Mouse (Mus musculus): ENCODE results near the gene Irs4.

GRCm38 (mm10) chrX:141729570-141729969, 4.5 kb upstream of the Irs4 start:
- no peak for TF ChIP-seq CTCF (IDR thresholded peaks at IDR 0.05; ENCODE audit: low read depth, low read length)
- no peak for TF ChIP-seq POLR2A (IDR thresholded peaks at IDR 0.05; ENCODE audit: insufficient read depth, low read length)
- no peak for TF ChIP-seq EP300 (IDR thresholded peaks at IDR 0.05; ENCODE audit: insufficient read depth, low read depth, low read length)
